Mouse (Mus musculus): Measurements from ENCODE around the gene Gfm1. TPM values are rescaled to one million over a fixed set of nuclear protein-coding genes. Genes with fewer than 3 reads are reported as not detected.

Gfm1 gene
- polyA plus RNA-seq, 1 experiment from 2014 or later = 40.1 TPM

DNA sequence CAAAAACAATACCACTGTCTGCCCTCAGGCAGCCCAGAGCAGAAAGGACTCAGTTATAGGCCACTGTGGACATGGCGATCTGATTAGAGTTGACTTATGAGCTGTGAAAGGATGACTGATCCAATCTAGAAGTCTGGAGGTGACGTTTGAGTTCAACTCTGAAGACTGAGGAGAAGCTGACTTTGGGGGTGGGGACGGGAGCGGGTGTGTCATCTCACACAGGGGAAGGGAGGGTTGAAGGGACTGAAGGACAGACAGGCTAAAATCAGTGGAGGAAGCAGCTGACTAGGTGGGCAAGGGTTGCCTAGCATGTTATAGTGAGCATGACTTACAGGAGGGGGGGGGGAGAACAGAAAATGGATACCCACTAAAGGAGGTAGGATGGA is 69.5 kb downstream of the Gfm1 start:
- Histone ChIP-seq H3K4me2 (replicated peaks) (no peak overlapping the region), H3K9me3 (no peaks in the 10 kb centered on the region), H3K4me3 (no peak overlapping the region), H3K27ac (no peak overlapping the region), H3K9ac (no peak overlapping the region), H3K36me3 (no peaks in the 10 kb centered on the region), H3K27me3 (replicated peaks) (no peaks in the 10 kb centered on the region), H3K4me1 (no peaks in the 10 kb centered on the region)
- no peak for ATAC-seq (ENCODE audit: low FRiP score, low read depth)
- 89% methylated on average over 4 of the region's 4 CpGs for WGBS

DNA sequence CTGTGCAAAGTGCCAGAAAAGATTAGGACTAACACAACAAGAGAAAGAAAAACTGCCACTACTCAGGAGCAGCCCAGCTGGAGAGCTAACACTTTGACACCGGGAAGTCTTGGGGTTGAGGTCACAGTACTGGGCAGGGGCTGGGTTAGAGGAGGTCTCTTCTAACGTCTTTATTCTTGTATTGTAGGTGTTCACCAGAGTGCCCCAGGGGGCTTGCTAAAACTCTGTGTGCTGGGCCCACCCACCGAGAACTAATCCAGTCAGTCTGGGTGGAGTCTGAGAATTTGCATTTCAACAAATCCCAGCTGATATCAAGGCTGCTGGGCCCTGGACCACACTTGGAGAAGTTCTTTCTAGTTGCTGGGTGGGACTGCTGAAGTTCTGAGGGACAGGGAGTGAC is 74.0 kb downstream of the Gfm1 start:
- no peak for ATAC-seq (ENCODE audit: low FRiP score, low read depth)
- Histone ChIP-seq H3K27ac (no peak overlapping the region), H3K27me3 (replicated peaks) (no peaks in the 10 kb centered on the region), H3K4me1 (no peaks in the 10 kb centered on the region), H3K36me3 (no peaks in the 10 kb centered on the region), H3K9ac (no peak overlapping the region), H3K4me2 (replicated peaks) (no peak overlapping the region), H3K9me3 (no peaks in the 10 kb centered on the region), H3K4me3 (no peak overlapping the region)
- 11% methylated on average over 3 of the region's 3 CpGs for WGBS

DNA sequence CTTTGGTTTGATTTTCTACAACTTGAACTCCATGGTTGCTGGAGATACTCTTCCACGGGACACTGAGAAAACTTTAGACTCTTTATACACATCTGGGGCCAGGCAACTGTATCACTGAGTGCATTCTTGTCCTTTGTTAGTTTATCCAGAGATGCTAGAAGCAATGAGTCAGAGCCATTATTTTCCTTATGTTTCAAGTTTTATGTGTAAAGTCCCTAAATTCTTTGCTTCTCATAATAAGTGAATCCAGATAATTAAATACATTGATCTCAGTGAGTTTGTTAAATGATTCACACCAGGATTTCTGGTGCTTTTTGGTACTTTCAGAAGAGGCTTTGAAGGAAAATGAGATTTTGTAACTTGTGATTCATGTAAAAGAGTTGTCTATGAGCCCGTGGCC is 75.4 kb downstream of the Gfm1 start:
- ATAC-seq (ENCODE audit: low FRiP score, low read depth) = no peak
- Histone ChIP-seq H3K9me3 (no peaks in the 10 kb centered on the region), H3K36me3 (no peaks in the 10 kb centered on the region), H3K27ac (no peak overlapping the region), H3K4me2 (replicated peaks) (no peak overlapping the region), H3K9ac (no peak overlapping the region), H3K4me3 (no peak overlapping the region), H3K4me1 (no peaks in the 10 kb centered on the region), H3K27me3 (replicated peaks) (no peaks in the 10 kb centered on the region)
- WGBS = 79% methylated on average over 2 of the region's 2 CpGs

DNA sequence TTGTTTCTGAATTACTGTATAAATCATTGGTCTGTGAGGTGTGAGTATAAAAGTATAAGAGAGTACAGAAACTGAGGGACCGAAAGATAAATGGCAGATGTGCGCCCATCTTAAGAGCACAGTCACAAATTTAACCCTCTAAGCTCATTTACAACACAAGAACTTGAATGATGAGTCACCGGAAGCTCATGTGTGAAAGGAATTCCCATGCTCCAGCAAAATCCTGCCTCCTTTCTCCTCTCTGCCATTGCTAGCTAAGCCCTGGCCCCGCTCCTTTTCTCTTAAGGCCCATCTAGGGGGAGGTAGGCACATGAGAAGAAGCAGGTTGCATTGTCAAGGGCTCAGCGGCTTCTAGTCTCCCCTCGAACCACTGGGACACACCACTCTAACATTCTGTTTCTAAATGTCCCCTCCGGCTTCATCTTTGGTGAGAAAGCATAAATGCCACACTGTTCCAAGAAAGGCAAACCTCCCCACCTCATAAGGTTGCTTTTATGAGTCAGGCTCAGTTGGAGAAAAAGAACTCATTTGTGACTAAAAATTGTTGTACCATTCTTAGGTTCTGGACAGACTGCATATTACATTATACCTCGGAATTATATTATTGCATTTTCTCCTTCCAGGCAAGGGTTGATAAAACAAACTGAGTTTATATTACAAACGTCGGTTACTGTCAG is 78.5 kb downstream of the Gfm1 start:
- no peaks in the 10 kb centered on the region for H3K4me1 ChIP-seq
- no peaks in the 10 kb centered on the region for H3K9me3 ChIP-seq
- H3K4me2 ChIP-seq (replicated peaks) = no peak overlapping the region
- H3K27me3 ChIP-seq (replicated peaks) = no peaks in the 10 kb centered on the region
- no peak overlapping the region for H3K27ac ChIP-seq
- no peaks in the 10 kb centered on the region for H3K36me3 ChIP-seq
- ATAC-seq (ENCODE audit: low FRiP score, low read depth) = no peak
- H3K9ac ChIP-seq = no peak overlapping the region
- no peak overlapping the region for H3K4me3 ChIP-seq
- WGBS = 87% methylated on average over 10 of the region's 10 CpGs

DNA sequence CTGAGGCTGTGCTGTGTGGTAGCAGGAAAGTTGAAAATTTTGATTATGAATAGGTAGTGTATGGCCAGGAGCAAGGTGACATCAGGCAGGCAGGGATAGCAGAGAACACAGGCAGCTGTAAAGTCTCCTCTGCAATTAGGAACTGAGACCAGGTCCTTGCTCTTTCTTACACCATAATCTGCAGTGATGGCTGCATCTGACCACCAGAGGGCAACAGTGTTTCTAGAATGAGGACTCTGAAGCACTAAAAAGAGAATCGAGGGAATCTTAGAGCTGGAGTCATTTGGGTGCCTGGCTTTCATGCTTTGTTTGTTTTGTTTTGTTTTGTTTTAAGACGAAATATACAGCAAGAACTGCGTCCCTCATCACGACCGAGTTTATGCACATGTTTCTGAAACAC is 82.9 kb downstream of the Gfm1 start:
- Histone ChIP-seq H3K27ac (no peak overlapping the region), H3K4me1 (peaks cover 13% of the 10 kb centered on the region), H3K4me2 (replicated peaks) (no peak overlapping the region), H3K36me3 (no peaks in the 10 kb centered on the region), H3K9me3 (no peaks in the 10 kb centered on the region), H3K9ac (no peak overlapping the region), H3K27me3 (replicated peaks) (peaks cover 15% of the 10 kb centered on the region), H3K4me3 (no peak overlapping the region)
- ATAC-seq (ENCODE audit: low FRiP score, low read depth) = peak; percentile 56
- 3% methylated on average over 5 of the region's 5 CpGs for WGBS

DNA sequence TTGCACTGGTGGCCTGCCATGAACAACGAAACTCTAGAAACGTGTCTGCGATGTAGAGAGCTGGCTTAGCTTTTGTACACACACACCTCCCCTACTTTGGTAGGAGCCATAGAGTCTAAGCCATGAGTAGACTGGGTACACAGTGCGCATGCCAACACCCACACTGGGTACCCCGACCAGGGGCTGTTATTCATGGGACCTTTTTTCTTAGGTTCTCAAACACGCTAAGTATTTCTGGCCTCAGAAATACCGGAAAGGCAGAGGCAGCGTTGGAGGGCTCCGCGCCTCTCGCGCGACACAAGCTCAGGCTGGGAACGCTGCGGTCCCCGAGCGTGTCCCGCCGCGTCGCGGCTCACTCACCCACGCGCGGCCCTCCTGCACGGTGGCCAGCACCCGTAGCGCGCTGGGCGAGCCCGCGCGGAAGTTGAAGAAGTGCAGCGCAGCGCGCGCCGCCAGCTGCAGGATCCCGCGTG is 84.9 kb downstream of the Gfm1 start:
- Histone ChIP-seq H3K4me2 (replicated peaks) (peak overlapping the region; percentile 100), H3K36me3 (no peaks in the 10 kb centered on the region), H3K27ac (no peak overlapping the region), H3K9me3 (no peaks in the 10 kb centered on the region), H3K4me3 (peak overlapping the region; percentile 50), H3K9ac (peak overlapping the region; percentile 74), H3K27me3 (replicated peaks) (peaks cover 19% of the 10 kb centered on the region), H3K4me1 (peaks cover 13% of the 10 kb centered on the region)
- peak; percentile 55 for ATAC-seq (ENCODE audit: low FRiP score, low read depth)
- WGBS = 8% methylated on average over 40 of the region's 40 CpGs

DNA sequence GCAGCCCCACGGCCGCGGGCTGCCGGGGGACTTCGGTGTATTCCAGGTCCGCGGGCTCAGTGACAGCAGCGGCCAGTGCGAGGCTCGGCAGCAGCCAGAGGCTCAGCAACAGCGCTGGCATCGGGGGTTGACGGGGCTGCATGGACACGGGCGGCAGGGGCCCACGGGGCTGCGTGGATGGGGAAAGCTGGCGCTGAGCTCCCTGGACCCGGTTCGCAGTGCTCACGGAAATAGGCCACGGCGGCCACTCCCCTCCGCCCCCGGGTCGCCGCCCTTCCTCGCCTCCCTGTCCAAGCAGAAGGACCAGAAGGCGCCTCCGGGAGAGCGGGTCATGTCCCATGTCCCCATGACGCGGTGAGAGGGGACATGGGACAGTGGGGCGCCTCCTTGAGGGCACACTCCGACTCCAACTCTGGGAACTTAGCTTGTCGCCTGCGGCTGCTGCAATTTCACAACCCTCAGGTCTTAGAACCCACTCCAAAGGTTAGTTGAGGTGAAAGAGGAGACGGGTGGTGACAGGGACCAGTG is 85.4 kb downstream of the Gfm1 start, which contains the start of gene Rarres1:
Gene Rarres1, minus strand, starts transcription at position 250 of the 528 bp plus-strand sequence.
- H3K9ac ChIP-seq = peak within 1 kb of the TSS; percentile 74
- no peaks in the 10 kb centered on the region for H3K9me3 ChIP-seq
- no peaks in the 10 kb centered on the region for H3K36me3 ChIP-seq
- H3K4me2 ChIP-seq (replicated peaks) = peak within 1 kb of the TSS; percentile 100
- H3K4me3 ChIP-seq = peak within 1 kb of the TSS; percentile 50
- 3% methylated on average over 38 of the region's 38 CpGs for WGBS
- H3K27ac ChIP-seq = no peak within 1 kb of the TSS
- peak; percentile 31 for ATAC-seq (ENCODE audit: low FRiP score, low read depth)
- H3K4me1 ChIP-seq = peaks cover 13% of the 10 kb centered on the region
- peaks cover 19% of the 10 kb centered on the region for H3K27me3 ChIP-seq (replicated peaks)

DNA sequence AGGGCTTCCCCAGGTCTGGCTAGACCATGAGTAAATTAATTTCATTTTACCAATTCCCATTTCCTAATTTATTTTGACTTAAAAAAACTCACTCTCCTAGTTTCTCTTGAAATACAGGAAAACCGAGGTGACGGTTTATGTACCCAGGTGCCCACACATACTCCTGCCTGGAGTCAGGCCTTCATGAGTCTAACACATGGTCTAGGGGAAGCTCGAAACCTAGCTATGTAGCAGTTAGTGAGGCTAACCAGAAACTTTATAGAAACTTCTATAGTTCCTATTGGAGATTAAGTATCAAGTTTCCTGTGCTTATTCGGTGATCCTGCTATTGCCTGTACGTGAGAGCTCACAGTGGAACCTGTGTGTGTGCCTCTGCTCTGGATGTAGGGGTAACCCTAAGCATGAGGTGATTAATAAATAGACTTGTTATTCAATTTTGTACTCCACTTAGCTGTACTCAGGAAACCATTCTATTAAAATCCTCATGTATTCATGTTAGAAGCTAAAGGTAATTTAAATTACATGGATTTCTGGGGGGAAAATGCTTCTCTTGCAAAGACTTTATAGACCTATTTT is 90.8 kb downstream of the Gfm1 start:
- ATAC-seq (ENCODE audit: low FRiP score, low read depth) = no peak
- H3K4me3 ChIP-seq = no peak overlapping the region
- H3K36me3 ChIP-seq = no peaks in the 10 kb centered on the region

DNA sequence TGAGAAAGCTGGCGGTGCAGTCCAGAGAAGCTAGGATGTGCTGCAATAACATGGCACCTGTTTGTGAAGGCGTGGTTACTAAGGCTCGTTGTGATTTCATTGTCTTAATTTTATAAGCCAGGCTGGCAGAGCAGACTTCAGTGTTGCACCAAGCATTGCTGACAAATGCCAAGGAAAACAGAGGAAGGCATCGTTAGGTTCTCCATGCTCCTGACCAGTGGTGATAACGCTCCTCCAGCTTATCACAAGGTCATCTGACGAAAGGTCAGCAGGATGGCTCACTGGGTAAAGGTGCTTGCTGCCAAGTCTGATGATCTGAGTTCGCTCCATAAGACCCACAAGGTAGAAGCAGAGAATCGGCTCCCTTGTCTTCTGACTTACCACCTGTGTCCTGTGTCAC is 92.8 kb downstream of the Gfm1 start:
- WGBS = 90% methylated on average over 8 of the region's 8 CpGs
- H3K4me1 ChIP-seq = no peaks in the 10 kb centered on the region
- H3K4me2 ChIP-seq (replicated peaks) = no peak overlapping the region
- H3K4me3 ChIP-seq = no peak overlapping the region
- no peak overlapping the region for H3K9ac ChIP-seq
- no peak overlapping the region for H3K27ac ChIP-seq
- no peak for ATAC-seq (ENCODE audit: low FRiP score, low read depth)
- H3K27me3 ChIP-seq (replicated peaks) = peaks cover 4% of the 10 kb centered on the region; the same call in 1 of the 2 replicates
- no peaks in the 10 kb centered on the region for H3K9me3 ChIP-seq
- H3K36me3 ChIP-seq = no peaks in the 10 kb centered on the region

More for the DNA sequence above, 90.8 kb downstream of the Gfm1 start:
- H3K9me3 ChIP-seq = no peaks in the 10 kb centered on the region
- peaks cover 2% of the 10 kb centered on the region for H3K4me1 ChIP-seq
- peaks cover 11% of the 10 kb centered on the region for H3K27me3 ChIP-seq (replicated peaks)
- H3K27ac ChIP-seq = no peak overlapping the region
- H3K4me2 ChIP-seq (replicated peaks) = no peak overlapping the region
- no peak overlapping the region for H3K9ac ChIP-seq
- WGBS = 94% methylated on average over 5 of the region's 5 CpGs

DNA sequence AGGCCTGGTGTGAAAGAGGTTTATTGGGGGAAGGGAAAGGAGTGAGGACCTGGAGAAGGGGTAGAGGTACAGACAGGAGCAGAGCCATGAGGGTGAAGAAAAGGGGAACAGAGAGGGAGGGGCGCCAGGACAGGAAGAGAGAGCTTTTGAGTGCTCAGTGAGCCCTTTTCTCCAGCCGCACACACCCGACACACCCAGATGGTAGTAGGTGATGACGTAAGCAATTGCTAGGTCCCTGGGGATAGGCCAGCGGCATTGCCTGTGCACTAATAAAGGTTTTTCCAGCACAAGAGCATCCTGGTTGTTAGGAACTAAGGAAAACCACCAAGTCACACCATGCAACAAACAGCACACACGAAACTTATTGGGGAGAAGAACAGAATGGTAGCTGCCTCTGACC is 94.9 kb downstream of the Gfm1 start:
- Histone ChIP-seq H3K9ac (no peak overlapping the region), H3K27ac (no peak overlapping the region), H3K36me3 (no peaks in the 10 kb centered on the region), H3K4me3 (no peak overlapping the region), H3K27me3 (replicated peaks) (no peaks in the 10 kb centered on the region), H3K4me1 (no peaks in the 10 kb centered on the region), H3K4me2 (replicated peaks) (no peak overlapping the region), H3K9me3 (no peaks in the 10 kb centered on the region)
- 84% methylated on average over 6 of the region's 6 CpGs for WGBS
- no peak for ATAC-seq (ENCODE audit: low FRiP score, low read depth)
